Comparison of ENCODE assay signal across 9 mouse cellular contexts in the genomic region with DNA sequence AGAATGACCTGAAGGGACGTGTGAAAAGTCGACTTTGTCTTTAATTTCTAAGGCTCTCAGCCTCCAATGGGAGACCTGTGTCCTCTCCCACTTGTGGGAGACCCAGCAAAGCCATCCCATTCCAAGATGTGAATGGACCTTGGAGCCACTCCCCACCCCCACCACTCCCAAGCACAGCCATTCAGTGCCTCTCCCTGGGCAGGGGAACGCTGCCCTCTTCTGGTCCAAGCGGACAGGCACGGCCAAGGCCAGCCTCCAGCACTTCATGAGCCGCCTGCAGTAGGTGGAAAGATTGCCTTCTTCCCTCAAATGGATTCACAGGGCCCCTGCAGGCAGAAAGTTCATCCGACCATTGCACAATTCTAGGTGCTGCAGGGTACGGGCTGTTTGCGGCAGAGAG.
A peak's percentile ranks its signal among the peaks of the same experiment; 100 is the strongest.
DNase-seq lines count a peak whose midpoint lies in the region; ATAC-seq and TF ChIP-seq lines count a peak whose summit lies in the region.
"Had no signal": no experiment of that assay in that cellular context is flagged by ENCODE, and none has a peak within 500 bp of the region (broad histone marks: within the 10 kb centered on the region; RNA-seq: fewer than 3 reads in every experiment).

No protein-coding gene starts in this region.

- intact Hi-C loops in left cerebral cortex, adult 2 months (cut with DNase I), result no loop called here

- H3K36me3 ChIP-seq in forebrain, embryonic 16.5 days (ENCODE audit: control insufficient read depth, insufficient read depth), result no peaks in the 10 kb centered on the region
- H3K36me3 ChIP-seq in kidney, adult 2 months (ENCODE audit: control insufficient read depth, insufficient read depth, low read length), result no peaks in the 10 kb centered on the region
- no peaks in the 10 kb centered on the region for H3K36me3 ChIP-seq in lung, embryonic 14.5 days (ENCODE audit: insufficient read depth)
- no peaks in the 10 kb centered on the region for H3K36me3 ChIP-seq in stomach, embryonic 14.5 days (ENCODE audit: control insufficient read depth, insufficient read depth, low read length)
- H3K36me3 ChIP-seq: limb, embryonic 15.5 days had no signal

- H3K9me3 ChIP-seq in forebrain, embryonic 16.5 days (ENCODE audit: control insufficient read depth, low read length), result no peaks in the 10 kb centered on the region
- no peaks in the 10 kb centered on the region for H3K9me3 ChIP-seq in lung, embryonic 14.5 days (ENCODE audit: low read depth, low read length)
- H3K9me3 ChIP-seq in stomach, embryonic 14.5 days (ENCODE audit: control insufficient read depth, low read depth, low read length), result no peaks in the 10 kb centered on the region
- H3K9me3 ChIP-seq: limb, embryonic 15.5 days had no signal

- no peak for TF ChIP-seq POLR2A in kidney, adult 2 months (IDR thresholded peaks at IDR 0.05; ENCODE audit: low read depth, low read length)

- no peak overlapping the region for H3K4me2 ChIP-seq in forebrain, embryonic 16.5 days (ENCODE audit: low read length)
- no peak overlapping the region for H3K4me2 ChIP-seq in lung, embryonic 14.5 days
- no peak overlapping the region for H3K4me2 ChIP-seq in stomach, embryonic 14.5 days (replicated peaks; ENCODE audit: low read depth, low read length)
- H3K4me2 ChIP-seq: limb, embryonic 15.5 days had no signal

- 12% methylated on average over 9 of the region's 9 CpGs for WGBS in forebrain, embryonic 16.5 days
- 9% methylated on average over 9 of the region's 9 CpGs for WGBS in kidney, adult 2 months
- 13% methylated on average over 9 of the region's 9 CpGs for WGBS in lung, embryonic 14.5 days
- WGBS in stomach, embryonic 14.5 days, result 11% methylated on average over 9 of the region's 9 CpGs

- H3K27ac ChIP-seq in left cerebral cortex, adult 2 months, result no peak overlapping the region
- no peak overlapping the region for H3K27ac ChIP-seq in forebrain, embryonic 16.5 days (ENCODE audit: low read length)
- H3K27ac ChIP-seq in kidney, adult 2 months (ENCODE audit: insufficient read depth, low read depth, low read length), result no peak overlapping the region
- H3K27ac ChIP-seq in lung, embryonic 14.5 days (ENCODE audit: low read depth), result no peak overlapping the region
- H3K27ac ChIP-seq in stomach, embryonic 14.5 days (ENCODE audit: low read length), result no peak overlapping the region
- H3K27ac ChIP-seq: limb, embryonic 15.5 days had no signal

- H3K4me3 ChIP-seq in left cerebral cortex, adult 2 months, result no peak overlapping the region
- H3K4me3 ChIP-seq in forebrain, embryonic 16.5 days (replicated peaks; ENCODE audit: low read length), result no peak overlapping the region
- no peak overlapping the region for H3K4me3 ChIP-seq in kidney, adult 2 months (ENCODE audit: insufficient read depth, low read depth, low read length)
- no peak overlapping the region for H3K4me3 ChIP-seq in lung, embryonic 14.5 days (ENCODE audit: low read depth, low read length)
- no peak overlapping the region for H3K4me3 ChIP-seq in stomach, embryonic 14.5 days (ENCODE audit: low read depth, low read length)
- H3K4me3 ChIP-seq: limb, embryonic 15.5 days had no signal

- ATAC-seq in forebrain, embryonic 16.5 days, result peak; percentile 72
- ATAC-seq in lung, embryonic 14.5 days (ENCODE audit: insufficient read depth), result peak; percentile 66; the same call in 1 of the 2 replicates
- ATAC-seq in stomach, embryonic 14.5 days (ENCODE audit: insufficient number of reproducible peaks, insufficient read depth, low FRiP score, low read depth), result peak; percentile 67; the same call in 1 of the 2 replicates

- no peaks in the 10 kb centered on the region; the same call in 1 of the 2 replicates for H3K27me3 ChIP-seq in forebrain, embryonic 16.5 days (replicated peaks; ENCODE audit: control insufficient read depth, insufficient read depth, low read length)
- H3K27me3 ChIP-seq in kidney, adult 2 months (replicated peaks; ENCODE audit: control insufficient read depth, insufficient read depth, low read length), result no peaks in the 10 kb centered on the region
- peaks cover 11% of the 10 kb centered on the region for H3K27me3 ChIP-seq in lung, embryonic 14.5 days (ENCODE audit: insufficient read depth, low read length)
- H3K27me3 ChIP-seq in stomach, embryonic 14.5 days (ENCODE audit: control insufficient read depth, insufficient read depth, low read length), result peaks cover 12% of the 10 kb centered on the region; the same call in 1 of the 2 replicates

- H3K9ac ChIP-seq in forebrain, embryonic 16.5 days (replicated peaks; ENCODE audit: low read depth, low read length), result no peak overlapping the region
- H3K9ac ChIP-seq in lung, embryonic 14.5 days, result no peak overlapping the region
- H3K9ac ChIP-seq in stomach, embryonic 14.5 days (replicated peaks; ENCODE audit: low read depth, low read length), result no peak overlapping the region
- H3K9ac ChIP-seq: limb, embryonic 15.5 days had no signal

- DNase-seq in left cerebral cortex, adult 2 months (ENCODE audit: extremely low spot score in 1 of 2, low spot score in 2 of 2), result peak; percentile 32 to 49
- no peak for DNase-seq in left cerebral cortex, adult 8-10 months (ENCODE audit: low spot score in 2 of 2)
- DNase-seq in adrenal gland, postnatal 10 days, result peak; percentile 76
- DNase-seq in kidney, adult 2 months, result peak; percentile 38
- DNase-seq in lung, embryonic 14.5 days, result peak; percentile 77
- no peak for DNase-seq in MN1 (ENCODE audit: low spot score)

- peaks cover 13% of the 10 kb centered on the region for H3K4me1 ChIP-seq in forebrain, embryonic 16.5 days (replicated peaks; ENCODE audit: control insufficient read depth, insufficient read depth, low read length)
- H3K4me1 ChIP-seq in kidney, adult 2 months (ENCODE audit: control insufficient read depth, insufficient read depth, low read length), result no peaks in the 10 kb centered on the region
- no peaks in the 10 kb centered on the region for H3K4me1 ChIP-seq in lung, embryonic 14.5 days (ENCODE audit: insufficient read depth)
- H3K4me1 ChIP-seq in stomach, embryonic 14.5 days (ENCODE audit: control insufficient read depth, insufficient read depth, low read length), result no peaks in the 10 kb centered on the region

- TF ChIP-seq CTCF in left cerebral cortex, adult 2 months (IDR thresholded peaks at IDR 0.05), result peak; percentile 57
- TF ChIP-seq CTCF in kidney, adult 2 months (conservative IDR thresholded peaks at IDR 0.05; ENCODE audit: insufficient read depth, insufficient read length, low read depth, low read length), result peak; percentile 73
- TF ChIP-seq CTCF in lung, embryonic 14.5 days (IDR thresholded peaks at IDR 0.05; ENCODE audit: low read depth), result peak; percentile 90

Comparison
In these comparisons a context has a peak if more than half of its experiments do, and no peak if none do; other contexts are left out.
1. DNase-seq: peak in left cerebral cortex, adult 2 months (2 of 2), adrenal gland, postnatal 10 days (single experiment), kidney, adult 2 months (single experiment) and lung, embryonic 14.5 days (single experiment); none in left cerebral cortex, adult 8-10 months (0 of 2) and MN1 (single experiment).
2. Peak in every context shown above with its lines, with median percentiles within 50 percentile points of each other: CTCF ChIP-seq and ATAC-seq.